Mouse (Mus musculus) embryonic facial prominence, embryonic 13.5 days (tissue): ENCODE measurements at regions not wholly inside any gene's neighbourhood (a gene's known extent, or its start where the extent isn't known, plus 50 kb on each side); places are given as distances from the start of the nearest gene placed in this dataset.
A peak's percentile ranks its signal among the peaks of the same experiment; 100 is the strongest.

ENCODE experiments used
- ATAC-seq: fragments of 200-750 bp; cut with Nextera tagmentation; 2 replicates; pipeline ENCODE4 v1.8.0; 2017; ENCODE audit warnings: low read depth; ENCODE audit not compliant: insufficient number of reproducible peaks, insufficient read depth, low FRiP score, low TSS enrichment
- H3K27ac ChIP-seq: fragments of 300-500 bp; sonication (generic); 2 replicates; pipeline ENCODE4 v1.5.1; 2015; ENCODE audit warnings: moderate library complexity, mild to moderate bottlenecking, inconsistent platforms
- H3K27me3 ChIP-seq: fragments of 300-500 bp; sonication (generic); 2 replicates; pipeline ENCODE4 v1.6.1; 2015; ENCODE audit warnings: mild to moderate bottlenecking, inconsistent platforms
- H3K36me3 ChIP-seq: fragments of 300-500 bp; sonication (generic); 2 replicates; pipeline ENCODE4 v1.6.1; 2015; ENCODE audit warnings: mild to moderate bottlenecking, inconsistent platforms
- H3K4me1 ChIP-seq: fragments of 300-500 bp; sonication (generic); 2 replicates; pipeline ENCODE4 v1.6.1; 2015; ENCODE audit warnings: inconsistent platforms
- H3K4me2 ChIP-seq: fragments of 300-500 bp; sonication (generic); 2 replicates; pipeline ENCODE4 v1.6.1; 2015; ENCODE audit warnings: moderate library complexity, mild to moderate bottlenecking, inconsistent platforms
- H3K4me3 ChIP-seq: fragments of 300-500 bp; sonication (generic); 2 replicates; pipeline ENCODE4 v1.5.1; 2015; ENCODE audit warnings: mild to moderate bottlenecking, inconsistent platforms
- H3K9ac ChIP-seq: fragments of 300-500 bp; sonication (generic); 2 replicates; pipeline ENCODE4 v1.6.1; 2015; ENCODE audit warnings: mild to moderate bottlenecking, inconsistent platforms
- H3K9me3 ChIP-seq: fragments of 300-500 bp; sonication (generic); 2 replicates; pipeline ENCODE4 v1.6.1; 2016; ENCODE audit warnings: inconsistent platforms
- WGBS: fragments of 180-500 bp; shearing (Covaris S2); methylation state at CpG from one replicate; pipeline ENCODE4 v1.1.7; 2015; ENCODE audit warnings: mixed read lengths; 5-methylcytosine and 5-hydroxymethylcytosine counted together

- Histone ChIP-seq H3K36me3 (no peaks in the 10 kb centered on the region), H3K4me3 (no peak overlapping the region), H3K4me2 (no peak overlapping the region), H3K4me1 (no peaks in the 10 kb centered on the region), H3K27me3 (no peaks in the 10 kb centered on the region), H3K27ac (no peak overlapping the region), H3K9me3 (0 out of 2 replicates have a peak, but pooled peaks cover 3% of the 10 kb centered on the region), H3K9ac (no peak overlapping the region)
- no peak for ATAC-seq
- WGBS, result 79% methylated on average over 6 of the region's 6 CpGs
Observed at GRCm38 (mm10) chr14:105056171-105056570, 121.0 kb downstream of the Rbm26 start.

- no peak overlapping the region for H3K27ac ChIP-seq
- peaks cover 3% of the 10 kb centered on the region; the same call in 1 of the 2 replicates for H3K4me1 ChIP-seq
Observed at GRCm38 (mm10) chr14:105038798-105039197, 138.3 kb downstream of the Rbm26 start.

GRCm38 (mm10) chr14:105034712-105035377 is 142.3 kb downstream of the Rbm26 start:
- Histone ChIP-seq H3K4me1 (peaks cover 3% of the 10 kb centered on the region; the same call in 1 of the 2 replicates), H3K36me3 (no peaks in the 10 kb centered on the region), H3K27me3 (no peaks in the 10 kb centered on the region), H3K9ac (no peak overlapping the region), H3K4me2 (peak overlapping the region; percentile 45), H3K27ac (no peak overlapping the region), H3K4me3 (peak overlapping the region; percentile 9), H3K9me3 (no peaks in the 10 kb centered on the region)
- no peak for ATAC-seq
- 33% methylated on average over 14 of the region's 14 CpGs for WGBS

More at GRCm38 (mm10) chr14:105038798-105039197, 138.3 kb downstream of the Rbm26 start:
- no peaks in the 10 kb centered on the region for H3K36me3 ChIP-seq
- no peak for ATAC-seq
- no peak overlapping the region for H3K4me2 ChIP-seq
- no peaks in the 10 kb centered on the region for H3K27me3 ChIP-seq
- H3K9ac ChIP-seq, result no peak overlapping the region
- H3K4me3 ChIP-seq, result no peak overlapping the region
- no peaks in the 10 kb centered on the region for H3K9me3 ChIP-seq

GRCm38 (mm10) chr14:105019971-105020370 is 157.2 kb downstream of the Rbm26 start:
- no peaks in the 10 kb centered on the region for H3K9me3 ChIP-seq
- H3K9ac ChIP-seq, result no peak overlapping the region
- no peaks in the 10 kb centered on the region for H3K4me1 ChIP-seq
- 72% methylated on average over 6 of the region's 6 CpGs for WGBS
- H3K4me2 ChIP-seq, result no peak overlapping the region
- H3K27ac ChIP-seq, result no peak overlapping the region
- H3K36me3 ChIP-seq, result no peaks in the 10 kb centered on the region
- no peak overlapping the region for H3K4me3 ChIP-seq
- ATAC-seq, result no peak
- H3K27me3 ChIP-seq, result no peaks in the 10 kb centered on the region

GRCm38 (mm10) chr14:105016089-105016846 is 160.9 kb downstream of the Rbm26 start:
- no peak overlapping the region for H3K9ac ChIP-seq
- H3K36me3 ChIP-seq, result no peaks in the 10 kb centered on the region
- no peak overlapping the region for H3K4me3 ChIP-seq
- no peaks in the 10 kb centered on the region for H3K4me1 ChIP-seq
- 0 out of 2 replicates have a peak, but pooled peaks have one; percentile 43 for ATAC-seq
- H3K27ac ChIP-seq, result no peak overlapping the region
- 36% methylated on average over 17 of the region's 17 CpGs for WGBS
- H3K9me3 ChIP-seq, result no peaks in the 10 kb centered on the region
- H3K27me3 ChIP-seq, result no peaks in the 10 kb centered on the region
- 0 out of 2 replicates have a peak overlapping the region, but pooled peaks have one; percentile 9 for H3K4me2 ChIP-seq

GRCm38 (mm10) chr14:105015278-105015677 is 161.8 kb downstream of the Rbm26 start:
- H3K4me2 ChIP-seq, result no peak overlapping the region
- no peak overlapping the region for H3K27ac ChIP-seq
- H3K9ac ChIP-seq, result no peak overlapping the region
- no peak overlapping the region for H3K4me3 ChIP-seq
- H3K4me1 ChIP-seq, result no peaks in the 10 kb centered on the region
- H3K36me3 ChIP-seq, result no peaks in the 10 kb centered on the region
- H3K27me3 ChIP-seq, result no peaks in the 10 kb centered on the region
- 85% methylated on average over 2 of the region's 2 CpGs for WGBS
- H3K9me3 ChIP-seq, result no peaks in the 10 kb centered on the region
- ATAC-seq, result no peak

- Histone ChIP-seq H3K9me3 (no peaks in the 10 kb centered on the region), H3K4me2 (no peak overlapping the region), H3K36me3 (no peaks in the 10 kb centered on the region), H3K27ac (no peak overlapping the region), H3K9ac (no peak overlapping the region), H3K27me3 (no peaks in the 10 kb centered on the region), H3K4me1 (no peaks in the 10 kb centered on the region), H3K4me3 (no peak overlapping the region)
- ATAC-seq, result no peak
Observed at GRCm38 (mm10) chr14:105010742-105011141, 166.4 kb downstream of the Rbm26 start.

- no peak for ATAC-seq
- no peaks in the 10 kb centered on the region for H3K36me3 ChIP-seq
- no peaks in the 10 kb centered on the region for H3K9me3 ChIP-seq
- no peaks in the 10 kb centered on the region for H3K4me1 ChIP-seq
- no peak overlapping the region for H3K27ac ChIP-seq
- H3K27me3 ChIP-seq, result no peaks in the 10 kb centered on the region
- H3K4me2 ChIP-seq, result no peak overlapping the region
- 71% methylated on average over 2 of the region's 2 CpGs for WGBS
- H3K9ac ChIP-seq, result no peak overlapping the region
- no peak overlapping the region for H3K4me3 ChIP-seq
Observed at GRCm38 (mm10) chr14:105008331-105008730, 168.8 kb downstream of the Rbm26 start.

GRCm38 (mm10) chr14:104994066-104994465 is 183.1 kb downstream of the Rbm26 start:
- no peak overlapping the region for H3K4me3 ChIP-seq
- no peaks in the 10 kb centered on the region for H3K36me3 ChIP-seq
- H3K27me3 ChIP-seq, result no peaks in the 10 kb centered on the region
- no peak for ATAC-seq
- WGBS, result 92% methylated on average over 3 of the region's 3 CpGs
- no peak overlapping the region for H3K9ac ChIP-seq
- no peak overlapping the region for H3K27ac ChIP-seq
- no peaks in the 10 kb centered on the region for H3K9me3 ChIP-seq
- no peaks in the 10 kb centered on the region for H3K4me1 ChIP-seq
- no peak overlapping the region for H3K4me2 ChIP-seq

GRCm38 (mm10) chr14:104966046-104966445 is 211.1 kb downstream of the Rbm26 start:
- Histone ChIP-seq H3K36me3 (no peaks in the 10 kb centered on the region), H3K27me3 (no peaks in the 10 kb centered on the region), H3K9ac (no peak overlapping the region), H3K4me2 (no peak overlapping the region), H3K27ac (no peak overlapping the region), H3K9me3 (no peaks in the 10 kb centered on the region), H3K4me3 (no peak overlapping the region), H3K4me1 (no peaks in the 10 kb centered on the region)
- no peak for ATAC-seq
- 50% methylated on average over 1 of the region's 1 CpGs for WGBS

GRCm38 (mm10) chr14:104943450-104943849 is 233.7 kb downstream of the Rbm26 start:
- ATAC-seq, result no peak
- Histone ChIP-seq H3K9ac (no peak overlapping the region), H3K4me3 (no peak overlapping the region), H3K9me3 (no peaks in the 10 kb centered on the region), H3K4me1 (no peaks in the 10 kb centered on the region), H3K27ac (no peak overlapping the region), H3K4me2 (no peak overlapping the region), H3K36me3 (no peaks in the 10 kb centered on the region), H3K27me3 (no peaks in the 10 kb centered on the region)
- 90% methylated on average over 5 of the region's 5 CpGs for WGBS

GRCm38 (mm10) chr14:104939961-104940360 is 237.2 kb downstream of the Rbm26 start:
- H3K27ac ChIP-seq, result no peak overlapping the region
- H3K9me3 ChIP-seq, result no peaks in the 10 kb centered on the region
- H3K4me1 ChIP-seq, result no peaks in the 10 kb centered on the region
- ATAC-seq, result no peak
- no peak overlapping the region for H3K4me3 ChIP-seq
- no peak overlapping the region for H3K9ac ChIP-seq
- H3K36me3 ChIP-seq, result no peaks in the 10 kb centered on the region
- H3K4me2 ChIP-seq, result no peak overlapping the region
- H3K27me3 ChIP-seq, result no peaks in the 10 kb centered on the region
- 90% methylated on average over 15 of the region's 15 CpGs for WGBS
